Mouse (Mus musculus): Measurements from ENCODE around the gene Rara.

GRCm38 (mm10) chr11:98999243-98999642 lies 71.6 kb downstream of the Rara start:
- TF ChIP-seq CTCF (IDR thresholded peaks at IDR 0.05) = no peak
- no peak for TF ChIP-seq EP300 (IDR thresholded peaks at IDR 0.05; ENCODE audit: insufficient read depth, low read depth, low read length)
- TF ChIP-seq POLR2A (IDR thresholded peaks at IDR 0.05; ENCODE audit: insufficient read depth, low read depth, low read length) = no peak

Data from heart, adult 2 months (tissue).